Mouse (Mus musculus): ENCODE measurements at regions not wholly inside any gene's neighbourhood (a gene's known extent, or its start where the extent isn't known, plus 50 kb on each side); places are given as distances from the start of the nearest gene placed in this dataset.

GRCm38 (mm10) chr1:73770631-73771030, 353.6 kb downstream of the Tns1 start:
- TF ChIP-seq CTCF (IDR thresholded peaks at IDR 0.05 in 2 of 3, conservative IDR thresholded peaks at IDR 0.05 in 1 of 3; ENCODE audit: control insufficient read depth in 1 of 3, insufficient read depth in 1 of 3, low read depth in 2 of 3, low read length in 3 of 3, poor library complexity in 1 of 3, severe bottlenecking in 1 of 3) = no peak
- no peak for TF ChIP-seq RAD21 (IDR thresholded peaks at IDR 0.05; ENCODE audit: low read depth, low read length)
- TF ChIP-seq USF1 (IDR thresholded peaks at IDR 0.05; ENCODE audit: low read depth, low read length) = no peak
- no peak for TF ChIP-seq GABPA (IDR thresholded peaks at IDR 0.05; ENCODE audit: low read depth, low read length)
- no peak for TF ChIP-seq ELF1 (IDR thresholded peaks at IDR 0.05; ENCODE audit: low read depth, low read length)
- TF ChIP-seq ZNF384 (IDR thresholded peaks at IDR 0.05; ENCODE audit: low read depth, low read length) = no peak
- no peak for TF ChIP-seq MEF2A (IDR thresholded peaks at IDR 0.05; ENCODE audit: extremely low read depth, insufficient replicate concordance, low read depth, low read length, poor library complexity, severe bottlenecking)
